Mouse (Mus musculus) bone marrow macrophage, adult 2 months (primary cell): Measurements from ENCODE around the gene Fam19a3.
A peak's percentile ranks its signal among the peaks of the same experiment; 100 is the strongest.

Experiments used
- CTCF ChIP-seq: IDR thresholded peaks from 2 replicates; pipeline ENCODE4 v1.5.1; 2012; ENCODE audit warnings: low read depth, mild to moderate bottlenecking, low read length, moderate library complexity
- POLR2A ChIP-seq: IDR thresholded peaks from 2 replicates; pipeline ENCODE4 v1.6.1; 2012; ENCODE audit warnings: mild to moderate bottlenecking, low read depth, low read length, borderline replicate concordance

- TF ChIP-seq POLR2A, result no peak
- peak; percentile 36; the same call in 1 of the 2 replicates for TF ChIP-seq CTCF
These were observed 11.6 kb downstream of the Fam19a3 start for GRCm38 (mm10) chr3:104770035-104770434.
